Mouse (Mus musculus): ENCODE measurements around the gene Asic2. TPM values are rescaled to one million over a fixed set of nuclear protein-coding genes. Genes with fewer than 3 reads are reported as not detected.

The Asic2 gene
- total RNA-seq, 2 experiments from 2014 or later, result 0.10 TPM; not detected in 1

GRCm38 (mm10) chr11:81239091-81239490 is 729.2 kb downstream of the Asic2 start:
- no peak for DNase-seq (ENCODE audit: low spot score in 2 of 2)

DNA sequence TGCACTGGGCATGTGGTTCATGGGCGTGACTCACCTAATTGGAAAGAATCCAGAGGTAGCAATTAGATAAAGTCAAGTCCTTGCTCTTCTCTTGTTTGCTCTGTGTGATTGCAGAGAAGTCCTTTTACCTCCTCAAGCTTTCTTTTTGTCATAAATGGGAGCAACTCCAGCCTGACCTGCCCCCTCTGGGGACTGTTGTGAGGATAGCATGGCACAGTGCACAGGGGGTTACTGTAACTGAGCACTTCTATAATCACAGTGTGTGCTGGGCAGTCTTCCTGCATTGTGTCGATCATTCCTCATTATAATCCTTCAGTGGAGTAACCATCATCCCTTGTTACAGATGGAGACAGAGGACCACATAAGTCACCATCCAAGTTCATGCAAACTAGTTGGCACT is 732.2 kb downstream of the Asic2 start:
- no peak for DNase-seq (ENCODE audit: low spot score in 2 of 2)

DNA sequence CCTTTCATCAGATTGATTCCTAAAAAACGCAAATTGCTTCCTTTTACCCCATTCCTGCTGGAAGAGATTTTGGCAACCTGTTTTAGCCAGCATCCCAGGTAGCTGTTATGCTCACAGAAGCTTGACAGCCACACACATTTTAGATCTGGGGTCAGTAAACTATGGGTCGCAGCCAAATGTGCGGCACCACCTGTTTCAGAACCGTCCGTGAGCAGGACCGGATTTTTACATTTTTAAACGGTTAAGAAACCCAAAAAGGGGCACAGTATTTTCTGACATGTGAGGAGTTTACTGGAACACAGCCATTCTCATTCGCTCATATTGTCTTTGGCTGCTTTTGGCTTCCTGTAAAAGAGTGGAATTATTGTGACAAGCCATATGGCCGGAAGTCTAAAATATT is 744.9 kb downstream of the Asic2 start:
- DNase-seq (ENCODE audit: low spot score in 2 of 2), result no peak

GRCm38 (mm10) chr11:81220786-81221185 is 747.5 kb downstream of the Asic2 start:
- no peak for DNase-seq (ENCODE audit: low spot score in 2 of 2)

DNA sequence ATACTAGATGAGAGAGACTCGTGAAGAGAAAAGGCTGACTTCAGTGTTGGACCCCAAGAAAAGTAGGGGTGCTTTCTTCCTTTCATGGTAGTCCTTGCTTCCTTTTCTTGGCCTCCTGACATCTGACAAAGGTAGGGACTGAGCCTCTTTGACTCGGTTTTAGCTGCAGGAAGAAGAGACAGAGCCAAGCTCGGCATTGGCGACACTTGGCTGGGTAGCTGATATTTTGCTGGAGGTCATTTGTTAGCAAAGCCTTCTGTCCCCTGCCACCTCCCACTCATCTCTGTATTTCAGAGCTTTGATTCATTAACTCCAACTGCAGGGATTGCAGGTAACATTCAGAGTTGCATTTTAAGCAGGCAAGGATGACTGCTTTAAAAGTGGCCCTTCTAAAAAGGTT is 762.8 kb downstream of the Asic2 start:
- no peak for DNase-seq (ENCODE audit: low spot score in 2 of 2)

DNA sequence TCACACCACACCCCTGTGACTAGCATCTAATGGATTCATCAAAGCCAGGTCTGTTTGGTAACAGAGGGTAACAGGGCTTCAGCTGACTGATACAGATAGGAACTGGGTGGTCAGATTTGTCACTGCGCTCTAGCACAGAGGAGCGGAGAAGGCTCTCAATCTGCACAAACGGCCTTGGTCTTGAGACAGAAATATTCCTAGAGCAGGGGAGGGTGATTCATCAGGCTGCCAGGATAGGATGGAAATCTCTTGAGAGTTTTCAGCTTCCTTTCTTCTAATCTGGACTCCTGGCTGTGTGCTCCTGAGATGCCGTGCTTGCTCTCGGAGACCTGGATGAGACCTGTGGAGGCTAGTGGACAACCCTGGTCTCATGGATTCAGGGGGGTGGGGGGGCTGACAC is 765.7 kb downstream of the Asic2 start:
- no peak for DNase-seq (ENCODE audit: low spot score in 2 of 2)

GRCm38 (mm10) chr11:81193856-81194255 is 774.4 kb downstream of the Asic2 start:
- no peak for DNase-seq (ENCODE audit: low spot score in 2 of 2)

DNA sequence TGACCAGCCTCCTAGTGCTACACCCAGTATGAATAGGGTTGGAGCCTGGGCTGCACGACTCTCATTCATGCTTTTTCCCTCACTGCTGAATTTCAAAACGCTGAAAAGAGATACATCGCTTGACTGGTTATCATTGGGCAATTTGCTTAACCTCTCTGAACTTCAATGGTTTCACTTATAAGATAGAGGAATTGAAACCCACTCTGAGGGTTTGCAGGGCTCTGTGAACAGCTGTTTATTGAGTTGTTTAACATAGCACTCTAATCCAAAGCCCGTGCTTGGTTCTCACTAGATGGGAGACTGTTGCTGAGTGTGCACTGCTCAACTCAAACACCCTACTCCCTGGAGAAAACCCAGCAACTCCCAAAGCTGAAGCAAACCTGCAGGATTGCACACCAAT is 776.1 kb downstream of the Asic2 start:
- DNase-seq (ENCODE audit: low spot score in 2 of 2), result no peak

- DNase-seq (ENCODE audit: low spot score in 2 of 2), result no peak
Measured at GRCm38 (mm10) chr11:81189103-81189502, 779.2 kb downstream of the Asic2 start.

DNA sequence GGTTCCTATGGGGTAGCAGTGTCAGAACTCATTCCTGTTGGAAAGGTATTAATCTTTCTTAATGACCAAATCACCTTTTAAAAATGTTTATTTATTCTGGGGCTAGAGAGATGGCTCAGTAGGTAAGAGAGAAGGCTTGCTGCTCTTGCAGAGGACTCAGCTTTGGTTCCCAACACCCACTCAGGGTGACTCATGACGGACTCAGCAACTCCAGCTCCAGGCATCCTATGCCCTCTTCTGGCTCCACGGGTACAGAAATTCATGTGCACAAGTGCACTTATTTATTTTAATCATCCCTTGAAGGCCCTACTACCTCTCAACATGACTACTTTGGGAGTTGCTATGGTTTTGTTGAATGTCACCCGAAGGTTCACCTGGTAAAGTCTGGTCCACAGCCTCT is 780.4 kb downstream of the Asic2 start:
- DNase-seq (ENCODE audit: low spot score in 2 of 2), result no peak

DNA sequence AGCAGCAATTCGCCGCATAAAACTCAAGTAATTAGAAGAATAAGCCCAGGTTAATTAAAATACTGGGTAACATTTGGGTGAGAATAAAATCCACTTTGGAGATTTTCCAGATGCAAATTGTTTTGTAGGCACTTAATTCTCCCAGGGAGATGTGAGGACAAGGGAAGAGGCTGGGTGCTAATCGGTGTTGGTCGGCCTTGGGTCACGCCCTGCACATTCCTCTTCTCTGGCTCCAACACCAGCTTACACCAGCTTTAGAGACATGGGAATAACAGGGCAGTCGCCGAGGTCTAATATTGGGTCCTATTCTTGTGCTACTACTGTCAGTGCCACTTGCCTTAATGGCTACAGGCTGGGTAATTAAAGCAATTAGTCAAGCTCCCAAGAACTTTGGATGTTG is 783.5 kb downstream of the Asic2 start:
- DNase-seq (ENCODE audit: low spot score in 2 of 2), result no peak

GRCm38 (mm10) chr11:81164890-81165289 is 803.4 kb downstream of the Asic2 start:
- DNase-seq (ENCODE audit: low spot score in 2 of 2), result no peak

- DNase-seq (ENCODE audit: low spot score in 2 of 2), result no peak
Measured at GRCm38 (mm10) chr11:81163056-81163455, 805.2 kb downstream of the Asic2 start.

DNA sequence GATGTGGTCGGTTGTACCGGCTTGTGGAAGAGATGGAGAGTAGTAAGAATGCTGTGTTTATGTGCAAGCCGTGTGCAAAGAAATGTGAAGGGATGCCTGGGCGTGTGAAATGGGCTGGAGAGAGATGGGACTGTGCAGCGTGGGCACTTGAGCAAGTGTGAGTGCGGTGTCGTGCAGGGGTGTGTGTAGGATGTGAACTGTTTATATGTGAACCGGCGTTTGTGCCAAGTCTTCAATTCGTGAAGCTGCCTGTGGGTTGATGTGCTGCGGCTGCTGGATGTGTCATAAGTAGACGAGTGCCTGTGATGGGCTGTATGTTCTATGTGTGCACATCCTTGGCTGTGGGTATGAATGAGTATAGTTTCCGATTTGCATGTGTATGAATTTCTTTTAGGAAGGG is 814.4 kb downstream of the Asic2 start:
- no peak for DNase-seq (ENCODE audit: low spot score in 2 of 2)

DNA sequence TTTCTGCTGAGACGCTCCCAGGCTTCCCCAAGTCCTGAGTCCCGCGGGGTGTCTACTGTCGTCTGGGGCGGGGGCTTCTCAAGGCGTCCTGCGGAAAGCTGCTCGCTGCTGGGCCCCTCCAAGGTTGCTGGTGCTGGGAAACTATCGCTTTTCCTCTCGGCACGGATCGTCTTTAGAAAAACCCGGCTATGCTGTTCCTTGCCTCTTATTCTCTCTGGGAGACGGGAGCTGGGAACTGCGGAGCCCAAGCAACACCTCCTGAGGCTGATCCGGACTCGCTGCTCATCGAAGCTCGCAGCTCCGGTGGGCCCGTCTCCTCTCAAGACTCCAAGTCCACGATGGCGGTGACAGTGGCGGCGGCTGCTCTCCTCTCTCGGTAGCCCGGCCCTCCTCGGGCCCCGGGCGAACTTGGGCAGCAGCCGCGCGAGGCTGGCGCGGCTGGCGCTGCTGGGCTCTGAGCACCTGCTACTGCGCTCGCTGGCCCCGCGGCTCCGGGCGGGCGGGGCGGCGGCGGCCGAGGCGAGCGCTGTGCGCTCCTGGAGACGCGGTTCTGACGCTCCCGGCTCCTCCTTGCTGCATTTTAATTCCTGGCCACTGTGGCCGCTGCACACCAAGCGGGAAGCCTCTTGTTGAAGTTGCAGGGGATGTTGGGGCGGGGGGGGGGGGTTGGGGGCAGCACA is 815.0 kb downstream of the Asic2 start:
- DNase-seq (ENCODE audit: low spot score in 2 of 2), result peak in 1 of 2 experiments; percentile 14

GRCm38 (mm10) chr11:81152460-81153160 is 815.6 kb downstream of the Asic2 start:
- no peak for DNase-seq (ENCODE audit: low spot score in 2 of 2)

GRCm38 (mm10) chr11:81152021-81152385 is 816.3 kb downstream of the Asic2 start:
- DNase-seq (ENCODE audit: low spot score in 2 of 2), result peak in 1 of 2 experiments; percentile 16

- DNase-seq (ENCODE audit: low spot score in 2 of 2), result peak in 1 of 2 experiments; percentile 13
Measured at GRCm38 (mm10) chr11:81151286-81152020, 816.8 kb downstream of the Asic2 start.

- DNase-seq (ENCODE audit: low spot score in 2 of 2), result no peak
Measured at GRCm38 (mm10) chr11:81150621-81151020, 817.6 kb downstream of the Asic2 start.

DNA sequence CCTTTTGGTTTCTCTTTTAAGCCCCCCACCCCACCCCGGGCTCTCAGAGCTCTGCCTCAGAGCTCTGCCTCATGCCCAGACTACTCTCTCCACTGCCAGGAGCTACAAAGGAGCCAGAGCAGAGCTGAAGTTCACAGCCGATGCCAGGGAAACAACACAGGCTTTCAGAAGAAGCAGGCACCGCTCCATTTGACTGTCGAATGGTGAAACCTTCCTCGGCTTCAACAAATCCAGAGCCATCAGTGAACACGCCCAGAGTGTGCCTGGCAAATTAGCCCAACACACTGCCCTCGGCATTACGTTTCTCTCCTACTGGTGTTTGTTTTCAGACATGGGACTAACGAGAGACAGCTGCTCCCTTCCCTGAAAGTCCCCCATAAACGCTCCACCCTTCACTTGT is 819.8 kb downstream of the Asic2 start:
- DNase-seq (ENCODE audit: low spot score in 2 of 2), result no peak

DNA sequence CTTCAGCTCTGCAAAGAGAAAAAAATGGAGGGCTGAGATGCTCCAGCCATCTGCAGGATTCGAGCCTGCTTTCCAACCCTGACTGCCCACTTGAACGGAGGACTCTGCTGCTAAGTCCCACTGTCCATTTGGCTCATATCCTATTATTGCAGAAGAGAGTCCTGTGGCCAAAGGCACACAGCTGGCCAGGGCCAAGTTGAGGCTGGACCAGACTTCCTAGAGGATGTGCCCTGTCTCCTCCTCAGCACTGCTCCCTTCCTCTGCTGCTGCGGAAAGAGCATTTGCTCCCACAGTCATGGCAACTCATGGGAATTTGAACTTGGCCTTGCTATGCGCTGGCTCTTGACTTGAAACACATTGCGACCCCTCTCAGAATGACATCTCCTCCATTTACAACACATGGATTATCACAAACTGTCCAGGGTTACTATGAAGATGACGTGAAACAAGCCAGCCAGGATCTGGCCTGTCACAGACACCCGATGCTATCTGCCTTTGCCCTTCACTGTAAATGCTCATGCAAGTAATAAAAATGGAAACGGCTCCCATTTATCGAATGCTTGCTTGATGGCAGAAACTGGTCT is 821.6 kb downstream of the Asic2 start:
- DNase-seq (ENCODE audit: low spot score in 2 of 2), result no peak

- DNase-seq (ENCODE audit: low spot score in 2 of 2), result no peak
Measured at GRCm38 (mm10) chr11:81135141-81135540, 833.1 kb downstream of the Asic2 start.

Data from gastrocnemius, postnatal 4 days (tissue).